Mouse (Mus musculus) cerebellum, adult 9-11 months (tissue): ENCODE measurements at regions not wholly inside any gene's neighbourhood (a gene's known extent, or its start where the extent isn't known, plus 50 kb on each side); places are given as distances from the start of the nearest gene placed in this dataset.

ENCODE experiments used
- DNase-seq: peaks from one replicate; pipeline ENCODE4 v3.0.0; 2022

- no peak for DNase-seq
These were observed 476.8 kb upstream of the Mms22l start for GRCm38 (mm10) chr4:24019178-24020104.
